Mouse (Mus musculus) CD4-positive, CD25-positive, alpha-beta regulatory T cell, adult 9 weeks (primary cell): ENCODE data around the gene Zbtb20. TPM values are rescaled to one million over a fixed set of nuclear protein-coding genes. Genes with fewer than 3 reads are reported as not detected.

Experiments
- polyA plus RNA-seq: library from polyadenylated mRNA; unstranded; fragments of 100-300 nt; shearing (Covaris generic); gene quantifications from one replicate; pipeline ENCODE4 v1.2.1, GENCODE M21; 2017

Zbtb20 gene
- polyA plus RNA-seq: 113 TPM

GRCm38 (mm10) chr16:42875852-42875980, at the start of gene Zbtb20:
TSS of gene Zbtb20 (plus strand) at chr16:42875881.

GRCm38 (mm10) chr16:43663978-43664579, 788.4 kb downstream of the Zbtb20 start, which contains the start of gene Tigit:
TSS of gene Tigit (minus strand) at chr16:43664146.

